Mouse (Mus musculus): ENCODE measurements around the gene H2-K1. TPM values are rescaled to one million over a fixed set of nuclear protein-coding genes. Genes with fewer than 3 reads are reported as not detected.
A peak's percentile ranks its signal among the peaks of the same experiment; 100 is the strongest.

The H2-K1 gene
- polyA plus RNA-seq, 1 experiment from 2014 or later: 139 TPM

DNA sequence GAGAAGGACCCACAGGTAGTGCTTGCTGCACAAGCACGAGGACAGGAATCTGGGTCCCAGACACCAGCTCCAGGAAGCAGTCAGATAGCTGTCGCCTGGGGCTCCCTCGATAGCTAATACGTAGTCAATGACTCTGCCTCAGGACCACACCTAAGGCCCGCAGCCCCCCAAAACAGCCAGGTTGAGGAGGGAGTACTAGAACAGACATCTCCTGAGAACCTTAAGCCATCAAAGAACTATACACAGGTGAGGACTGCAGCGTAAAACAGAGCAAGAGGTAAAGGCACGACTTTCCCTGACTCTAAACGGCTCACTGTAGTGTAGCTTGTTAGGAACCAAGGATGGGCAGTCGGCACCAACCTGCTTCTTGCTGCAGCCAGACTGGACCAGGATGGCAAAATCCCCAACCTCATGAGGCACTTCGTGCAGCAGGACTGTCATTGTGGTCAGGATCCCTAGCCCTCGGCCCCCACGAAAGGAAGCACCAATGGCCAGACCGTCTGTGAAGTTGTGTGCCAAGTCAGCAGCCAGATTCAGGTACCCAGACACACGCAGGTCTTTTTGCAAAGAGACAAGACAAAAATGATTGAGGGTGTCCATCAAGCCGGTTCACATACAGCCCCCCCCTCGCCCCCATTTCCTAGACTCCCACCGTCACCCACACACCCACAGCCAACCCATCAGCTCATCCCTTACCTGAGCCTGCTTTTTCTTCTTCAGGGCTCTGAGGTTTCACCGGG lies 29.2 kb upstream of the H2-K1 start:
- H3K4me3 ChIP-seq (ENCODE audit: low read depth, low read length): no peak overlapping the region
- H3K4me1 ChIP-seq (ENCODE audit: control insufficient read depth, low read depth, low read length): peaks cover 64% of the 10 kb centered on the region
- H3K27me3 ChIP-seq (ENCODE audit: control insufficient read depth, insufficient read depth, low read depth, low read length): no peaks in the 10 kb centered on the region
- H3K9ac ChIP-seq (ENCODE audit: low read depth, low read length): no peak overlapping the region; the same call in 1 of the 2 replicates
- H3K36me3 ChIP-seq (ENCODE audit: control insufficient read depth, insufficient read depth): peaks cover 15% of the 10 kb centered on the region; the same call in 1 of the 2 replicates
- no peak overlapping the region for H3K27ac ChIP-seq (ENCODE audit: low read length)
- WGBS (ENCODE audit: insufficient replicate concordance): 73% methylated on average over 18 of the region's 18 CpGs
- ATAC-seq (ENCODE audit: low read depth): no peak
- H3K9me3 ChIP-seq (replicated peaks; ENCODE audit: control insufficient read depth, low read length): no peaks in the 10 kb centered on the region
- peak overlapping the region; percentile 75; the same call in 1 of the 2 replicates for H3K4me2 ChIP-seq (ENCODE audit: low read depth, low read length)

GRCm38 (mm10) chr17:34028501-34029149 lies 28.5 kb upstream of the H2-K1 start:
- no peak overlapping the region; the same call in 1 of the 2 replicates for H3K4me3 ChIP-seq (ENCODE audit: low read depth, low read length)

DNA sequence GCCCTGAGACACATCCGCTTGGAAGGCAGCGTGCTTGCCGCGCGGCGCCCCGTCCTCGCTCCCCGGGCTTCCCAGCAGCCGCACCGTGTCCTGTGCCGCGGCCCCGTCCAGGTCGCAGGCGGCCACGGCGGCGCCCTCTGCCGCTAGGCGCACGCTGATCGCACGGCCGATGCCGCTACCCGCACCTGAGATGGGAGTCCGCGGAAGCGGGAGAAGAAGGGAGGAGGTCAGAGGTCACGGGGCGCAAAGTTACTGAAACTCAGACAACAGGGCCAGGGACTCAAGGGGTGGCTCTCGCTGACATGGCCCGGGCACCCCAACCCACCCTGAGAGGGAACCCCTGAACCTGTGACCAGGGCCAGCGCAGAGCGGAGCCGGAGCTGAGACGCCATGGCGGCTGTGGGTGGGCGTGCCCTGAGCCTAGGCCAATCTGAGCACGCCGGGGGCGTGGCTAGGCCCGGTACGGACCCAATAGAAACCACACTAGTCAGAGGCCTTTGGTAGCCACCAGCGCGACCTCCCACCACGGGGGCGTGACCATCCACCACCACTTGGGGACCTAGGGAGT lies 27.6 kb upstream of the H2-K1 start, which contains the start of gene H2-Ke6:
H2-Ke6 (minus strand) TSS at position 405 of the 568 bp plus-strand sequence.
- H3K27me3 ChIP-seq (ENCODE audit: control insufficient read depth, insufficient read depth, low read depth, low read length): no peaks in the 10 kb centered on the region
- H3K4me3 ChIP-seq (ENCODE audit: low read depth, low read length): peak within 1 kb of the TSS; percentile 85
- ATAC-seq (ENCODE audit: low read depth): peak; percentile 80
- no peaks in the 10 kb centered on the region for H3K9me3 ChIP-seq (replicated peaks; ENCODE audit: control insufficient read depth, low read length)
- H3K9ac ChIP-seq (ENCODE audit: low read depth, low read length): peak within 1 kb of the TSS; percentile 74
- H3K4me2 ChIP-seq (ENCODE audit: low read depth, low read length): peak within 1 kb of the TSS; percentile 99
- H3K27ac ChIP-seq (ENCODE audit: low read length): peak within 1 kb of the TSS; percentile 85
- H3K36me3 ChIP-seq (ENCODE audit: control insufficient read depth, insufficient read depth): peaks cover 21% of the 10 kb centered on the region; the same call in 1 of the 2 replicates
- under 1% methylated on average over 48 of the region's 49 CpGs for WGBS (ENCODE audit: insufficient replicate concordance)
- H3K4me1 ChIP-seq (ENCODE audit: control insufficient read depth, low read depth, low read length): peaks cover 60% of the 10 kb centered on the region

More at GRCm38 (mm10) chr17:34028501-34029149, 28.5 kb upstream of the H2-K1 start:
- H3K9me3 ChIP-seq (replicated peaks; ENCODE audit: control insufficient read depth, low read length): no peaks in the 10 kb centered on the region
- peaks cover 66% of the 10 kb centered on the region for H3K4me1 ChIP-seq (ENCODE audit: control insufficient read depth, low read depth, low read length)
- no peak overlapping the region for H3K9ac ChIP-seq (ENCODE audit: low read depth, low read length)
- no peak for ATAC-seq (ENCODE audit: low read depth)
- 73% methylated on average over 17 of the region's 17 CpGs for WGBS (ENCODE audit: insufficient replicate concordance)
- no peaks in the 10 kb centered on the region for H3K27me3 ChIP-seq (ENCODE audit: control insufficient read depth, insufficient read depth, low read depth, low read length)
- no peak overlapping the region for H3K4me2 ChIP-seq (ENCODE audit: low read depth, low read length)
- no peak overlapping the region for H3K27ac ChIP-seq (ENCODE audit: low read length)
- peaks cover 15% of the 10 kb centered on the region; the same call in 1 of the 2 replicates for H3K36me3 ChIP-seq (ENCODE audit: control insufficient read depth, insufficient read depth)

DNA sequence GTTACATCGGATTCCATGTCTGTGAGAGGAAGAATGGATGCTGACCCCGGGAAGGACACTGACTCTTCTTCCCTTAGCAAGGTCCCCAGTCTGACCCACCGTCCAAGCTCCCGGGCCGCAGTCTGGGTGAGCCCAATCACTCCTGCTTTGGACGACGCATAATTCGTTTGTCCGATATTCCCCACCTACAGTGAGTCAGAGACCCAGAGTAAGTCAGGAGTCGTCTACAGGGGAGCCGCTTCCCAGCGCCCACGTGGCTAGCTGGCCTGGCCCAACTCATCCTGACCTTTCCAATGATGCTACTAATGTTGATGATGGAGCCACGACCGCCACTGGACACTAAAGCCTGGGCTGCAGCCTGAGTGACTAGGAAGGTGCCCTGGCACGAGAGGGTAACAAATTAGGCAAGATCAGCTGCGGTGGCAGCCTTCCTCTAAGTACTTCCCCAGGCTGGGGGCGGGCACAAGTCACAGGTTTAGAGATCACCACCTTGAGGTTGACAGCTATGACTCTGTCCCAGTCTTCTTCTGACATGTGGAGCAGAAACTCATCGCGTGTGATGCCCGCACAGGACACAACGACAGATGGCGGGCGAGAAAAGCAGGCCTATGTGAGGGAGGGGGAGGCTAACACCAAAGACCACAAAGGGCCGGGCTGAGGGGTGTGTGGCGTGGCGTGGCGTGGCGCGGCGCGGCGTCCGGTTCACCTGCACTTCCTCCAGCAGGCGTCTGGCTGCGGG lies 26.9 kb upstream of the H2-K1 start:
- Histone ChIP-seq H3K9ac (ENCODE audit: low read depth, low read length) (peak overlapping the region; percentile 74), H3K9me3 (replicated peaks; ENCODE audit: control insufficient read depth, low read length) (no peaks in the 10 kb centered on the region), H3K4me2 (ENCODE audit: low read depth, low read length) (peak overlapping the region; percentile 99), H3K4me3 (ENCODE audit: low read depth, low read length) (peak overlapping the region; percentile 85), H3K36me3 (ENCODE audit: control insufficient read depth, insufficient read depth) (peaks cover 26% of the 10 kb centered on the region; the same call in 1 of the 2 replicates), H3K27me3 (ENCODE audit: control insufficient read depth, insufficient read depth, low read depth, low read length) (no peaks in the 10 kb centered on the region), H3K4me1 (ENCODE audit: control insufficient read depth, low read depth, low read length) (peaks cover 56% of the 10 kb centered on the region), H3K27ac (ENCODE audit: low read length) (peak overlapping the region; percentile 85)
- no peak for ATAC-seq (ENCODE audit: low read depth)
- 11% methylated on average over 36 of the region's 36 CpGs for WGBS (ENCODE audit: insufficient replicate concordance)

DNA sequence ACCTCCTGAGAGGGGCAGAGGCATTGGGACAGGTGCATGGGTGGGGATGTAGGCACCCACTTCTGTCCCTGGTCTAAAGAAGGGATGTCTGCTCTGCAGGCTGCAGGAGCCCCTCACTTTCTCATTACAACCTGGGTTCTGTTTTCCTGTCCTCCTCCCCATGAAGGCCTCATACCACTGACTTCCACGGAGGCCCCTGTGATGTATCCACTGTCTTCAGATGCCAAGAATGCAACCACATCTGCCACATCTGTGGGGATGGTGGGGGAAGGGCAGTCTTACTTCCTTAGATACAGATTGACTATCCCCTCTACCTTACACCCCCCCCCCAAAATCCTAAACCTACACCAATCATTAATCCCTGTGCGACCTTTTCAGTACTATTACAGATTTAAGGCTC lies 26.1 kb upstream of the H2-K1 start:
- no peak for ATAC-seq (ENCODE audit: low read depth)
- H3K4me3 ChIP-seq (ENCODE audit: low read depth, low read length): no peak overlapping the region
- no peak overlapping the region for H3K9ac ChIP-seq (ENCODE audit: low read depth, low read length)
- no peaks in the 10 kb centered on the region for H3K9me3 ChIP-seq (replicated peaks; ENCODE audit: control insufficient read depth, low read length)
- H3K36me3 ChIP-seq (ENCODE audit: control insufficient read depth, insufficient read depth): peaks cover 27% of the 10 kb centered on the region; the same call in 1 of the 2 replicates
- no peak overlapping the region for H3K27ac ChIP-seq (ENCODE audit: low read length)
- H3K4me2 ChIP-seq (ENCODE audit: low read depth, low read length): no peak overlapping the region
- 34% methylated on average over 2 of the region's 2 CpGs for WGBS (ENCODE audit: insufficient replicate concordance)
- no peaks in the 10 kb centered on the region for H3K27me3 ChIP-seq (ENCODE audit: control insufficient read depth, insufficient read depth, low read depth, low read length)
- H3K4me1 ChIP-seq (ENCODE audit: control insufficient read depth, low read depth, low read length): peaks cover 56% of the 10 kb centered on the region

DNA sequence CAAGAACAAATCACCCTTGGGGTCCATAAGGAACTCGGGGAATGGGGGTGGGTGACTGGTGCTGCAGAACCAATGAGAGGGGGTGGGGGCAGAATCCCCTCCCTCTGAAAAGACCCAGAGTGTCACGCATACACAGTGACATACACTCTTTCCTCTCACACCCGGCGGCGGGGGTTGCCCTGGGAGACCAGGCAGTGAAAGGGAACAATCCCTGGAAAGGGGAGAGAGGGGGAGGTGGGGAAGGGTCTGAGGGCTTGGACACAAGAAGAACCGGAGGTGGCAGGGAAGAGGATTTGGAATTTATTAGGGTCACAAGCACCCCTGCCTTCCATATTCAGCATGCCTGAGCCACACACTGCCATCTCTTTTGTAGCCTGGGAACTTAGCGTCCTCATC lies 25.6 kb upstream of the H2-K1 start:
- Histone ChIP-seq H3K27me3 (ENCODE audit: control insufficient read depth, insufficient read depth, low read depth, low read length) (no peaks in the 10 kb centered on the region), H3K36me3 (ENCODE audit: control insufficient read depth, insufficient read depth) (peaks cover 31% of the 10 kb centered on the region), H3K9ac (ENCODE audit: low read depth, low read length) (no peak overlapping the region), H3K9me3 (replicated peaks; ENCODE audit: control insufficient read depth, low read length) (no peaks in the 10 kb centered on the region), H3K27ac (ENCODE audit: low read length) (no peak overlapping the region), H3K4me1 (ENCODE audit: control insufficient read depth, low read depth, low read length) (peaks cover 54% of the 10 kb centered on the region), H3K4me2 (ENCODE audit: low read depth, low read length) (no peak overlapping the region; the same call in 1 of the 2 replicates), H3K4me3 (ENCODE audit: low read depth, low read length) (no peak overlapping the region)
- no peak for ATAC-seq (ENCODE audit: low read depth)
- WGBS (ENCODE audit: insufficient replicate concordance): 54% methylated on average over 7 of the region's 7 CpGs

GRCm38 (mm10) chr17:34024861-34025755 lies 25.0 kb upstream of the H2-K1 start:
- Histone ChIP-seq H3K9me3 (replicated peaks; ENCODE audit: control insufficient read depth, low read length) (no peaks in the 10 kb centered on the region; the same call in 1 of the 2 replicates), H3K27ac (ENCODE audit: low read length) (peak overlapping the region; percentile 81), H3K4me1 (ENCODE audit: control insufficient read depth, low read depth, low read length) (peaks cover 48% of the 10 kb centered on the region), H3K4me3 (ENCODE audit: low read depth, low read length) (peak overlapping the region; percentile 89), H3K27me3 (ENCODE audit: control insufficient read depth, insufficient read depth, low read depth, low read length) (no peaks in the 10 kb centered on the region), H3K36me3 (ENCODE audit: control insufficient read depth, insufficient read depth) (peaks cover 32% of the 10 kb centered on the region), H3K4me2 (ENCODE audit: low read depth, low read length) (peak overlapping the region; percentile 96), H3K9ac (ENCODE audit: low read depth, low read length) (peak overlapping the region; percentile 82)
- ATAC-seq (ENCODE audit: low read depth): no peak
- WGBS (ENCODE audit: insufficient replicate concordance): 2% methylated on average over 57 of the region's 57 CpGs

Data from liver, embryonic 16.5 days (tissue).